Mouse (Mus musculus) erythroblast, embryonic 14.5 days (primary cell): ENCODE measurements around the gene Setx. TPM values are rescaled to one million over a fixed set of nuclear protein-coding genes. Genes with fewer than 3 reads are reported as not detected.
"Not testable (repeated sequence)": the region's sequence is repeated elsewhere in the genome, so short reads cannot be mapped to it uniquely, and the experiment has no call there.

Experiments used
- H3K27me3 ChIP-seq: 2 replicates; pipeline ENCODE4 v1.6.1; 2012; ENCODE audit warnings: inconsistent platforms; ENCODE audit not compliant: control insufficient read depth
- H3K36me3 ChIP-seq: 2 replicates; pipeline ENCODE4 v1.6.1; 2012; ENCODE audit warnings: mild to moderate bottlenecking, inconsistent platforms; ENCODE audit not compliant: control insufficient read depth
- H3K4me1 ChIP-seq: 2 replicates; pipeline ENCODE4 v1.6.1; 2012; ENCODE audit warnings: inconsistent platforms; ENCODE audit not compliant: control insufficient read depth
- H3K4me3 ChIP-seq: replicated peaks from 2 replicates; pipeline ENCODE3; 2012; ENCODE audit warnings: moderate library complexity, mild to moderate bottlenecking, inconsistent platforms
- H3K9me3 ChIP-seq: 2 replicates; pipeline ENCODE4 v1.6.1; 2012; ENCODE audit warnings: low read length, inconsistent platforms, mixed read lengths; ENCODE audit not compliant: control insufficient read depth
- GATA1 ChIP-seq: IDR thresholded peaks from 2 replicates; pipeline ENCODE4 v1.6.1; 2012; ENCODE audit warnings: low read length, inconsistent platforms, mixed read lengths
- TAL1 ChIP-seq: IDR thresholded peaks from 3 replicates; pipeline ENCODE4 v1.6.1; 2012; ENCODE audit warnings: low read length, inconsistent platforms, mixed read lengths
- polyA plus RNA-seq: library from polyadenylated mRNA; stranded (reverse); fragments of >175 nt; gene quantifications from 2 replicates; pipeline ENCODE4 v1.2.3, GENCODE M21; 2012

Setx gene
- polyA plus RNA-seq, 1 experiment: 0.10 TPM

DNA sequence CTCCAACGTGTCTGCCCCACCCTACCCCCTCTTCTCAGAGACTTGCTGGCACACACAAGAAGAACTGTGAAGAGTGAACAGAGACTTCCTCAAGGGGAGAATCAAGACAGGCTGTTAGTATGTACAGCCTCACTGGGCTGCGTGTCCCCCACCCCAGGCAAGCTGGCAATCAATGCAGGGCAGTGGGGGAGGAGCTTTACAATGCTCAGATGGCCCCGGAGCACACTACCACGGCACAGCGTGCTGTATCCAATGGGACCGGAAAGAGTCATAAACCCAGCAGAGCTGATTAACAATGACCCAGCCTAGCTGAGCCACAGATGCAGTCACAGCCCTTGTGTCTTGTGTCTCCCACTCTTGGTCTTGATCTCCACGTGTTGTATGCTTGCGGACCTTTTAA lies 25.2 kb upstream of the Setx start:
- Histone ChIP-seq H3K27me3 (no peaks in the 10 kb centered on the region), H3K36me3 (no peaks in the 10 kb centered on the region), H3K4me3 (no peak overlapping the region), H3K9me3 (no peaks in the 10 kb centered on the region; the same call in 1 of the 2 replicates), H3K4me1 (no peaks in the 10 kb centered on the region)
- TF ChIP-seq GATA1 (no peak), TAL1 (no peak)

DNA sequence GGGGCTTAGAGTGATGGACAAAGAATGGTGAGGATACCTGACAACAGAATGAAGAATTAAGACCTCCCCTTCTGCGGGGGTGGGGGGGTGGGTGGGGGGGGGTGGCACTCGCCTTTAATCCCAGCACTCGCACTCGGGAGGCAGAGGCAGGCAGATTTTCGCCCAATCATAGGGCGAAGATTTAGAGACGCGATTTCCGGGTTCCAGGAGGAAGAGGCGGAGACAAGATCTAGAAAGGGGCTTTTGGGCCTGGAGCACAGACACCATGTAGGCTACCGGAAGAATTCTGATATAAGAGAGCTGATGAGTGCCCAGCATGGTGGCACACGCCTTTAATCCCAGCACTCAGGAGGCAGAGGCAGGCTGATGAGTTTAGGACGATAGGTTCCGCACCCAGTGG lies 24.3 kb upstream of the Setx start:
- H3K36me3 ChIP-seq: no peaks in the 10 kb centered on the region
- no peak overlapping the region for H3K4me3 ChIP-seq
- no peak for TF ChIP-seq GATA1
- no peak for TF ChIP-seq TAL1
- no peaks in the 10 kb centered on the region for H3K9me3 ChIP-seq
- no peaks in the 10 kb centered on the region for H3K27me3 ChIP-seq
- H3K4me1 ChIP-seq: no peaks in the 10 kb centered on the region

DNA sequence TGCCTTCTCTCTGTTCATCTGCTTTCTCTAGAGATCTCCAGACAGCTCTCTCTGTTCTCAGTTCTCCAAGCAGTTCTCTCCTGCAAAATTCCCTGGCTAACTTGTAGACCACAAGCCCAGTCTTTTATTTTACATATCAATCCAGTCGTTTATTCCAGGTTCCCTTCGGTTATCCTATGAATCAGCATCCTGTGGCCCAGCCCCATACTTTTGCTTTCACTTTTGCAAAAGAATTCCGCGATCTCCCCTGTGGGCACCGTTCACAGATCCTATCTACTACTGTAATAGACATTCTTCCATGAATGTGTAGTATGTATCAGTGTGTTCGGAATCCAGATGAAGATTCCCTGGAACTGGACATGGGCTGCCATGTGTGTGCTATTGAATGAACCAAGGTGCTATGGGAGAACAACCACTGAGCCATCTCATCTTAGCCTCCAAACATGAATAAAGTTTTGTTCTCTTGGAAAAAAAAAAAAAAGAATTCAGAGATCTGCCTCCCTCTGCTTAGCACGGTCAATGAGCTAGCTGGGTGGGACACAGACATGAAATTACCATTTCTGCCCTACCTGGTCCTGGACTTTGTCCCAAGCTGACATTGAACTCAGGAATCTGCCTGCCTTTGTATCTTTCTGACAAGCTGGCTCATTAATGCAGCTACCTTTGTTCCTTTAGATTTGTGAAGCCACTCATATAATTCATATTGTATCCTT lies 23.0 kb upstream of the Setx start:
- no peaks in the 10 kb centered on the region for H3K4me1 ChIP-seq
- peak overlapping the region; percentile 30 for H3K4me3 ChIP-seq
- H3K36me3 ChIP-seq: no peaks in the 10 kb centered on the region
- H3K27me3 ChIP-seq: no peaks in the 10 kb centered on the region
- H3K9me3 ChIP-seq: no peaks in the 10 kb centered on the region
- TF ChIP-seq TAL1 (no peak), GATA1 (no peak)

DNA sequence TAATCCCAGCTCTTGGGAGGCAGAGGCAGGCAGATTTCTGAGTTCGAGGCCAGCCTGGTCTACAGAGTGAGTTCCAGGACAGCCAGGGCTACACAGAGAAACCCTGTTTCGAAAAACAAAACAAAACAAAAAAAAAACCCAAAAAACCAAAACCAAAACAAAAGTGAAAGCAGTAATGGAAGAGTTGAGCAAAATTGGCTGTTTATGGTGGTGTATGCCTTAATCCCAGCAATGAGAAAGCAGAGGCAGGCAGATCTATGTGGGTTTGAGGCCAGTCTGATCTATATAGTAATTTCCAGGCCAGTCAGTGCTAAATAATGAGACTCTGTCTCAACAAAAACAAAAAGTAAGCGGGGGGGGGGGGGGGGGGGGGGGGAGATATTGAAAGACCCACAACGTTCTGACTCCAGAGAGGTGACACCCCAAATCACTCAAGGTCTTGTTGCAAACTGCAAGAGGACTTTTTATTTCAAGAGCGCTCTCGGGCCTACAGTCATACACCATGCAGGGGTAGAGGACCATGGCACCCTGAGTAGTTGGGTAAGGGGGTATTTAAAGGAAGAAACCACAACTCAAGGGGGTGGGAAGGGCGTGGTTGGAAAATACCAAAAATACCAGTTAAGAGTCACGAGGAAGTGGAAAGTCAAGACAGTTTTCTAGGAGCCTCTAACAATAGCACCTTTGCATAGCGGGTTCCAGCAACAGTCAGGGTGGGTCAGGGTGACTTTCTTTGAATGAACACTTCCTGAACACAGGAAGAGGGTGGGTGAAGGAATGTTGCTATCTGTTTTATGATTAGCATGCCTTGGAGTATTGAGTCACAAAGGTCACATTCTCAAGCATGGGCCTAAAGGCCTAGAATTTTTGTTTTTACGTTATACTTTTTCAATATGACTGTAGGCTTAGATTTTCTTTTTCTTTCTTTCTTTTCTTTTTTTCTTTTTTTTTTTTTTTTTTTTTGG lies 21.3 kb upstream of the Setx start:
- not testable (repeated sequence) for H3K27me3 ChIP-seq, H3K4me1 ChIP-seq, H3K9me3 ChIP-seq, H3K4me3 ChIP-seq, H3K36me3 ChIP-seq

DNA sequence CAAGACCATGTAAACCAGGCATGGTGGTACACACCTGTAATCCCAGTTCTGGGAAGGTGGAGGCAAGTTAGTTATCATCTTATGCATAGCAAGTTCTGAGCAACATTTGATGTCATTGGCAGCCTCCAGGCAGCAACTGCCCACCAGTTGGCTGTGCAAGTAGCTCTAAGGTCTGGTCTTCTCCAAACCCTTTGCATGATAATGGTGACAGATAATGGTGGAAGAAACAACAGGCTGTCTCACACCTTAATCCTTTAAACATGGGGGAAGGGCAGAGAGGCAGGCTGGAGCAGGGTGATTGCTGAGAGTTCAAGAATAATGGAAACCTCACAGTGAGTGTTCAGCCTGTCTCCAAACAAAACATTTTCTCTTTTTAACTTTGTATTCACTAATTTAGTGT lies 3.0 kb upstream of the Setx start:
- H3K36me3 ChIP-seq: no peaks in the 10 kb centered on the region
- no peak overlapping the region for H3K4me3 ChIP-seq
- TF ChIP-seq TAL1: no peak
- TF ChIP-seq GATA1: no peak
- H3K9me3 ChIP-seq: no peaks in the 10 kb centered on the region
- H3K4me1 ChIP-seq: peaks cover 18% of the 10 kb centered on the region
- no peaks in the 10 kb centered on the region for H3K27me3 ChIP-seq

DNA sequence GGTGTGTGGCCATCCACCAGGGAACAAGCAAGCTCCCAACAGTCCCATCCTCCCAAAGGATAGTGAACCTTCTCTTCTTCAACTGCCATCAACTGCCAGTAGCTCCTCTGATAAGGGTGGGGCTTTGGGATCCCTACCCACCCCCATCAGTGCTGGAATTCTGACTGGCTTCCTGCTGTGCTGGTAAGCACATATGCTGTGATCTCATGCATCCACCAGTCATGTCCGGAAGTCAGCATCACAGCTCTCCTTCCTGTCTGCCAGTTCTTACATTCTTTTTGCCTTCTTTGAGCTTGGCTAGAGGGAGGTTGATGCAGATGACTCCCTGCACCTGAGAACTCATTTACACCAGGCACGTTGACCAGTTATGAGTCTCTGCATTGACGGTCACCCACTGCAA lies 1.5 kb upstream of the Setx start:
- Histone ChIP-seq H3K4me3 (no peak overlapping the region), H3K27me3 (no peaks in the 10 kb centered on the region), H3K9me3 (no peaks in the 10 kb centered on the region), H3K4me1 (peaks cover 24% of the 10 kb centered on the region), H3K36me3 (peaks cover 7% of the 10 kb centered on the region)
- TF ChIP-seq TAL1: no peak
- no peak for TF ChIP-seq GATA1

DNA sequence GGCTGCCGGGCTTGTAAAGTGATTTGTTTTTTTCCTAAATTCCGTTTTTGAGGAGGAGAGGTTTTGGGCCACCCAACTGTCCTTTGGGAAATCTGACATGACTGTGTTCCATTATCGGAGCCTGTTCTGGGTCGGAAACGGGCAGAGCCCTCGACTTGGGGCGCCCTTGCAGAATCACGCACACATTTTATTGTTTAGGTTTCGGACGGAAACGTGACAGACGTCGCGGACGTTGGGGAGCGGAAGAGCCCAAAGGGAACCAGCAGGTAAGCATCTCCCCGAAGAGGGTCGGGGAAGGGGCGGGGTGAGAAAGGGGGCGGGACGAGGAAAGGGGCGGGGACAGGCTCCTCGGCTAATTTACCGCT lies 572 bp downstream of the Setx start:
- TF ChIP-seq GATA1 (no peak), TAL1 (no peak)

DNA sequence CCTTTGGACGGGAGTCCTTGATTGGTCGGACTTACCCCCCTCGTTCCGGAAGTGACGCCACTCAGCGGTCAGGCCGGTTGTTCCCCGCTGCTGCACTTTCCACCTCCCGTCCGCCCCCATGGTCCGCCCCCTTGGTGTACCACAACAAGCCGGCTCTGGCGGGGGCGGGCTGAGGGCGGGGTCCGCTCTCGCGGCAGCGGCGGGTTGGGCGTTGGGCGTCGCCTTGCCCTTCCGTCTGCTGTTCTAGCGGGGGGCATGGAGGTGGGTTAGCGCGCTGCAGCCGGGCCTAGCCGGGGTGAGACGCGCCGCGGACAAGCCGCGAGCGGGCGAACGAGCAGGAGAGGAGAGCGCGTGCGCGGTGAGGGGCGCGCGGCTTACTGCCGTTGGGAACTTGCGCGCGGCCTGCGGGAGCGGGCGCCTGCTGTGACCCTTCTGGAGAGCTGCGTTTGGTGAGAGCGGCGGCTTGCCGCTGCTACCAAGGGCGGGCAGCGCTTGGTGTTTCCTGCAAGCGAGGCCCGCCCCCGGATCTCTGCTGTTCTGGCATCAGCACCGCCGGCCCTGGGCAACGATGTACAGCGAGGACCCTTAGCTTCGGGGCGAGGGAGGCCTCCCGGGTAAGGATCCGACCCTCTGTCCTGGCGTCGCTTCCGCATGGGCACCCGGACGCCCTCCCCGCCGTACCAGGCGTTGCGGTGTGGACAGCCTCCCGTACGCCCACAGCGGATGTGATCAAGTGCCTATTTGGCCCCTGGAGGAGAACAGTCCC lies 1.1 kb downstream of the Setx start:
- H3K4me3 ChIP-seq: peak overlapping the region; percentile 95
- H3K9me3 ChIP-seq: no peaks in the 10 kb centered on the region
- TF ChIP-seq GATA1 (no peak), TAL1 (no peak)
- no peaks in the 10 kb centered on the region for H3K27me3 ChIP-seq
- H3K4me1 ChIP-seq: peaks cover 24% of the 10 kb centered on the region
- peaks cover 27% of the 10 kb centered on the region for H3K36me3 ChIP-seq

More for the DNA sequence above, 572 bp downstream of the Setx start:
- no peaks in the 10 kb centered on the region for H3K9me3 ChIP-seq
- no peaks in the 10 kb centered on the region for H3K27me3 ChIP-seq
- peaks cover 24% of the 10 kb centered on the region for H3K4me1 ChIP-seq
- peaks cover 21% of the 10 kb centered on the region for H3K36me3 ChIP-seq
- H3K4me3 ChIP-seq: peak overlapping the region; percentile 95
